Mouse (Mus musculus) hindbrain, embryonic 15.5 days (tissue): ENCODE data around the gene Lmntd2. TPM values are rescaled to one million over a fixed set of nuclear protein-coding genes. Genes with fewer than 3 reads are reported as not detected.

Source experiments
- ATAC-seq: fragments of 200-750 bp; cut with Nextera tagmentation; 2 replicates; pipeline ENCODE4 v1.8.0; 2017; ENCODE audit warnings: low read depth, moderate number of reproducible peaks, moderate TSS enrichment; ENCODE audit not compliant: low FRiP score
- H3K27ac ChIP-seq: fragments of 300-500 bp; sonication (generic); replicated peaks from 2 replicates; pipeline ENCODE4 v1.5.1; 2015; ENCODE audit warnings: mild to moderate bottlenecking, inconsistent platforms
- H3K27me3 ChIP-seq: fragments of 300-500 bp; sonication (generic); 2 replicates; pipeline ENCODE4 v1.6.1; 2015; ENCODE audit warnings: control low read depth, inconsistent platforms
- H3K36me3 ChIP-seq: fragments of 300-500 bp; sonication (generic); 2 replicates; pipeline ENCODE4 v1.6.1; 2015; ENCODE audit warnings: control low read depth, inconsistent platforms
- H3K4me1 ChIP-seq: fragments of 300-500 bp; sonication (generic); replicated peaks from 2 replicates; pipeline ENCODE4 v1.6.1; 2015; ENCODE audit warnings: control low read depth, inconsistent platforms
- H3K4me2 ChIP-seq: fragments of 300-500 bp; sonication (generic); 2 replicates; pipeline ENCODE4 v1.6.1; 2015; ENCODE audit warnings: moderate library complexity, mild to moderate bottlenecking, inconsistent platforms
- H3K4me3 ChIP-seq: fragments of 300-500 bp; sonication (generic); 2 replicates; pipeline ENCODE4 v1.5.1; 2015; ENCODE audit warnings: mild to moderate bottlenecking, inconsistent platforms
- H3K9ac ChIP-seq: fragments of 300-500 bp; sonication (generic); 2 replicates; pipeline ENCODE4 v1.6.1; 2015; ENCODE audit warnings: inconsistent platforms
- H3K9me3 ChIP-seq: fragments of 300-500 bp; sonication (generic); 2 replicates; pipeline ENCODE4 v1.6.1; 2016; ENCODE audit warnings: control low read depth, inconsistent platforms
- WGBS: fragments of 180-500 bp; shearing (Covaris S2); methylation state at CpG from one replicate; pipeline ENCODE4 v1.1.7; 2015; 5-methylcytosine and 5-hydroxymethylcytosine counted together
- polyA plus RNA-seq: library from polyadenylated mRNA; unstranded; fragments of >200 nt; fragmentation: Nextera tagmentation; extraction: Ambion mirVana; gene quantifications from 2 replicates; pipeline ENCODE4 v1.2.1, GENCODE M21; 2015

Lmntd2 gene
- polyA plus RNA-seq, 1 experiment from 2014 or later: 0.70 TPM

- Histone ChIP-seq H3K27ac (peak overlapping the region; percentile 72), H3K9ac (no peak overlapping the region)
- ATAC-seq: no peak
Observed at GRCm38 (mm10) chr7:141222696-141223215, 8.9 kb upstream of the Lmntd2 start.

DNA sequence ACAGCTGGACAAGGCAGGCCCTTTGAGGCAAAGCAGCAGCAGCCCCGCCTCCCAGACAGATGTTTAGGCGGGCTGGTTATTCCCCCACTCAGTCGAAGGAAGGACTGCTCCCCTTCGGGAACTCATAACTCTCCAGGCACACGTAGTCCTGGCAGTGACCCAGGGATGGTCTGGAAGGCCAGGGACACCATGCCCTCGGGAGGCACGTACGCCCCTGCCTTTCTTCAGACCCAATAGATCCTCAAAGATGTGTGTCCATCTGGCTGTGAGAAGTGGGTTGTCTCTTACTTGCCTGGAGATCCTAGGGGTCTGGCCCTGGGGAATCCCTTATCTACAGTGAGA lies 8.2 kb upstream of the Lmntd2 start:
- peak overlapping the region; percentile 72 for H3K27ac ChIP-seq
- H3K4me2 ChIP-seq: peak overlapping the region; percentile 76
- no peak for ATAC-seq
- no peaks in the 10 kb centered on the region for H3K36me3 ChIP-seq
- no peaks in the 10 kb centered on the region for H3K27me3 ChIP-seq
- H3K9me3 ChIP-seq: no peaks in the 10 kb centered on the region
- WGBS: 3% methylated on average over 8 of the region's 8 CpGs
- peak overlapping the region; percentile 42 for H3K4me3 ChIP-seq
- peak overlapping the region; percentile 47 for H3K9ac ChIP-seq
- peaks cover 23% of the 10 kb centered on the region for H3K4me1 ChIP-seq

More at GRCm38 (mm10) chr7:141222696-141223215, 8.9 kb upstream of the Lmntd2 start:
- peaks cover 22% of the 10 kb centered on the region for H3K4me1 ChIP-seq
- H3K36me3 ChIP-seq: no peaks in the 10 kb centered on the region
- H3K4me2 ChIP-seq: peak overlapping the region; percentile 76; the same call in 1 of the 2 replicates
- no peak overlapping the region for H3K4me3 ChIP-seq
- H3K27me3 ChIP-seq: no peaks in the 10 kb centered on the region
- 87% methylated on average over 4 of the region's 4 CpGs for WGBS
- no peaks in the 10 kb centered on the region for H3K9me3 ChIP-seq

DNA sequence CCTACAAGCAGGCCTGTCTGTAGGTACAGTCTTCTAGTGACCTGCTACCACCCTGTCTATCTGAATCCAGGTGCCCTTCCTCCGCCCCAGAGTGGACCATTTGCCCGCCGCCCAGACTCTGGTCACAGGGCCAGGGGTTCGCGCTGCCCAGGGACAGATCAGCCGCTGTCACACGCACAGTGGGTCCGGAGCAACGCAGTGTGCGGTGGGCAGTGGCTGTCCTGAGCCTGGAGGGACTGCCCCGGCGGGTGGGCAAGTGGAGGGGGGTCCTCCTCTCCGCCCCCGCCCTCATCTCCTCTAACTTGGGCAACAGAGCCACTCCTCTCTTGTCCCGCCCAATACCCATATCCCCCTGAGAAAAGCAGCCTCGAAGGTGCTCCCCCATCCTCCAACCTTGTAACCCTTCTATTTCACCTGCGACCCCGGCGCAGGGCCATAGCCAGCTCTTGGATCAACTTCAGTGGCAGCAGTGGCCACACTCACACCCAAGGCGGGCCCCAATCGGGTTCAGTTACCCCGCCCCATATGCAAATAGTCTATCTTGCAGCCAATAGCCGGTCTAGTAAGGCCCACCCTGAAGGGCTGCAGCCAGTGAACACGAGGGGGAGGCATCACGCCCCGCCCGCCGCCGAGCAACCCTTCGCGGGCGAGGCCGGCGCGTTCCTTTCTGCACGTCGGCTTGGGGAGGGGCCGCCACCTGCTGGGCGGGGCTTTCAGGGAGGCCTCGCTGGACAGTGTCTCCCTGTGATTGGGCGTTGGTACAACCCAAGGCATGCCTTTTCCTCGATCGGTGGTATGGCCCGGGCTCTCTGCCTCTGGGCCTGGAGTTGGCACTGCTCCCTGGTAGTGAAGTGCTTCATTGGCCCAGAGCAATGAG lies 7.6 kb upstream of the Lmntd2 start:
- no peaks in the 10 kb centered on the region for H3K9me3 ChIP-seq
- peak overlapping the region; percentile 47 for H3K9ac ChIP-seq

DNA sequence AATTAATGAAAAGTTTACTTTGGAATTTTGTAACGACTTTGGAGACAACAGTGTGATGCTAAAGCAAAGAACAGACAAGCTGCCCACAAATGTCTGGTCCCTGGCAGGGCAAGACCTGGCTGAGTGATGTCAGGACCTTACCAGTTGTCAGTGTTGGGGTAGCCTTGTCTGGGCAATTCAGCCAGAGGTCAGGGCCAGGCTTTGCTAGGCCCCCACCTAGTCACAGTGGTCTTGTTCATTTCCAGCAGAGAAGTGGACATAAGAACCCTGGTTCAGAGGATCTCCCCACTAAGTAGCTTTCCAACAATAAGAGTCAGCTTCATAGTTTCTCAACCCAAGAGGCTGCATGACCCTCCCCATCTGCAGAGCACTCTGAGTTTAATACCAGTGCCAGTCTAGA lies 6.5 kb upstream of the Lmntd2 start:
- Histone ChIP-seq H3K4me3 (no peak overlapping the region), H3K9me3 (no peaks in the 10 kb centered on the region), H3K27ac (no peak overlapping the region), H3K27me3 (no peaks in the 10 kb centered on the region), H3K4me1 (peaks cover 35% of the 10 kb centered on the region), H3K4me2 (peak overlapping the region; percentile 76; the same call in 1 of the 2 replicates), H3K36me3 (no peaks in the 10 kb centered on the region), H3K9ac (no peak overlapping the region)
- ATAC-seq: no peak
- WGBS: 86% methylated on average over 1 of the region's 1 CpGs

More for the DNA sequence above, 7.6 kb upstream of the Lmntd2 start:
- Histone ChIP-seq H3K4me1 (peaks cover 30% of the 10 kb centered on the region), H3K4me2 (peak overlapping the region; percentile 76), H3K27ac (peak overlapping the region; percentile 72), H3K36me3 (no peaks in the 10 kb centered on the region), H3K27me3 (no peaks in the 10 kb centered on the region), H3K4me3 (peak overlapping the region; percentile 42)
- ATAC-seq: peak; percentile 97
- WGBS: 3% methylated on average over 44 of the region's 44 CpGs

- Histone ChIP-seq H3K27me3 (no peaks in the 10 kb centered on the region), H3K9ac (no peak overlapping the region), H3K4me3 (no peak overlapping the region), H3K4me1 (peaks cover 41% of the 10 kb centered on the region), H3K4me2 (no peak overlapping the region), H3K27ac (no peak overlapping the region), H3K36me3 (no peaks in the 10 kb centered on the region), H3K9me3 (no peaks in the 10 kb centered on the region)
- no peak for ATAC-seq
- 83% methylated on average over 1 of the region's 1 CpGs for WGBS
Observed at GRCm38 (mm10) chr7:141219558-141220099, 5.7 kb upstream of the Lmntd2 start.

GRCm38 (mm10) chr7:141218557-141219133 lies 4.8 kb upstream of the Lmntd2 start:
- ATAC-seq: no peak
- Histone ChIP-seq H3K4me2 (no peak overlapping the region), H3K9me3 (no peaks in the 10 kb centered on the region), H3K36me3 (no peaks in the 10 kb centered on the region), H3K27ac (no peak overlapping the region), H3K4me3 (no peak overlapping the region), H3K27me3 (no peaks in the 10 kb centered on the region), H3K9ac (no peak overlapping the region), H3K4me1 (peaks cover 41% of the 10 kb centered on the region)
- WGBS: 93% methylated on average over 5 of the region's 5 CpGs

GRCm38 (mm10) chr7:141218141-141218540 lies 4.3 kb upstream of the Lmntd2 start:
- no peak overlapping the region for H3K27ac ChIP-seq
- H3K9me3 ChIP-seq: no peaks in the 10 kb centered on the region
- H3K4me2 ChIP-seq: no peak overlapping the region
- ATAC-seq: no peak
- peaks cover 41% of the 10 kb centered on the region for H3K4me1 ChIP-seq
- no peak overlapping the region for H3K4me3 ChIP-seq
- 81% methylated on average over 3 of the region's 3 CpGs for WGBS
- no peaks in the 10 kb centered on the region for H3K27me3 ChIP-seq
- no peak overlapping the region for H3K9ac ChIP-seq
- H3K36me3 ChIP-seq: no peaks in the 10 kb centered on the region

DNA sequence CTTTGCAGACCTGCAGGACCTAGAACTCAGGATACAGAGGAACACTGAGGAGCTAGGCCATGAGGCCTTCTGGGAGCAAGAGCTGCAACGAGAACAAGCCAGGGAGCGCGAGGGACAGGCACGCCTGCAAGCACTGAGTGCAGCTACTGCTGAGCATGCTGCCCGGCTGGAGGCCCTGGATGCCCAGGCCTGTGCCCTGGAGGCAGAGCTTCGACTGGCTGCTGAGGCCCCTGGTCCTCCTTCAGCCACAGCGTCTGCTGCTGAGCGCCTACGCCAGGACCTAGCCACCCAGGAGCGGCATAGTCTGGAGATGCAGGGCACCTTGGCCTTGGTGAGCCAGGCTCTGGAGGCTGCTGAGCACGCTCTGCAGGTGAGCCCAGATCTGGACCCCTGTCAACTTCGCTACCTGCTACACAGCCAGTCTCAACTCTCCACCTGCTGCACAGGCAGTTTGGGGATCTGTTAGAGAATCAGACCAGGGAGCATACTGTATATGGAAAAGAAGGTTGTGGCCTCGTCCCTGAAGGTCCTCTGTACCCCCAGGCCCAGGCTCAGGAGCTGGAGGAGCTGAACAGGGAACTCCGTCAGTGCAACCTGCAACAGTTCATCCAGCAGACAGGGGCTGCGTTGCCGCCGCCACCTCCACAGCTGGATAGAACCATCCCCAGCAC lies 3.6 kb upstream of the Lmntd2 start:
- Histone ChIP-seq H3K27ac (no peak overlapping the region), H3K4me2 (no peak overlapping the region), H3K4me1 (peaks cover 37% of the 10 kb centered on the region), H3K9ac (no peak overlapping the region), H3K36me3 (no peaks in the 10 kb centered on the region), H3K27me3 (no peaks in the 10 kb centered on the region), H3K9me3 (no peaks in the 10 kb centered on the region), H3K4me3 (no peak overlapping the region)
- WGBS: 90% methylated on average over 17 of the region's 17 CpGs
- no peak for ATAC-seq

- Histone ChIP-seq H3K4me2 (peak overlapping the region; percentile 98; the same call in 1 of the 2 replicates), H3K9ac (no peak overlapping the region), H3K4me3 (peak overlapping the region; percentile 65; the same call in 1 of the 2 replicates)
Observed at GRCm38 (mm10) chr7:141216894-141217293, 3.0 kb upstream of the Lmntd2 start.

GRCm38 (mm10) chr7:141215880-141216733 lies 2.2 kb upstream of the Lmntd2 start:
- peak overlapping the region; percentile 65 for H3K4me3 ChIP-seq
- 1% methylated on average over 41 of the region's 42 CpGs for WGBS
- peak overlapping the region; percentile 65 for H3K9ac ChIP-seq
- H3K4me2 ChIP-seq: peak overlapping the region; percentile 98
- peaks cover 24% of the 10 kb centered on the region for H3K4me1 ChIP-seq
- H3K9me3 ChIP-seq: no peaks in the 10 kb centered on the region
- H3K27ac ChIP-seq: peak overlapping the region; percentile 69
- ATAC-seq: peak; percentile 69
- H3K27me3 ChIP-seq: no peaks in the 10 kb centered on the region
- H3K36me3 ChIP-seq: no peaks in the 10 kb centered on the region

More at GRCm38 (mm10) chr7:141216894-141217293, 3.0 kb upstream of the Lmntd2 start:
- ATAC-seq: no peak
- Histone ChIP-seq H3K36me3 (no peaks in the 10 kb centered on the region), H3K4me1 (peaks cover 31% of the 10 kb centered on the region), H3K9me3 (no peaks in the 10 kb centered on the region), H3K27me3 (no peaks in the 10 kb centered on the region), H3K27ac (no peak overlapping the region)
- WGBS: 90% methylated on average over 11 of the region's 11 CpGs
